Mouse (Mus musculus): ENCODE measurements around the gene Xntrpc. TPM values are rescaled to one million over a fixed set of nuclear protein-coding genes. Genes with fewer than 3 reads are reported as not detected.

The Xntrpc gene
- polyA plus RNA-seq, 1 experiment from 2014 or later = 0.45 TPM

- Histone ChIP-seq H3K36me3 (ENCODE audit: insufficient read depth, low read length) (peaks cover 21% of the 10 kb centered on the region), H3K27me3 (ENCODE audit: insufficient read depth, low read length) (no peaks in the 10 kb centered on the region), H3K4me2 (ENCODE audit: low read length) (no peak within 1 kb of the TSS), H3K9ac (ENCODE audit: low read depth, low read length) (no peak within 1 kb of the TSS), H3K4me1 (replicated peaks; ENCODE audit: insufficient read depth, low read length) (no peaks in the 10 kb centered on the region), H3K4me3 (replicated peaks; ENCODE audit: low read depth, low read length) (no peak within 1 kb of the TSS), H3K27ac (no peak within 1 kb of the TSS), H3K9me3 (replicated peaks; ENCODE audit: low read length) (no peaks in the 10 kb centered on the region)
- no peak for TF ChIP-seq CTCF (IDR thresholded peaks at IDR 0.05; ENCODE audit: low read depth)
- no peak for DNase-seq (ENCODE audit: low spot score)
- no peak; the same call in 1 of the 2 replicates for ATAC-seq (replicated peaks; ENCODE audit: low FRiP score, low read depth)
- 45% methylated on average over 7 of the region's 7 CpGs for WGBS
Measured at GRCm38 (mm10) chr7:102116579-102117331, 51.2 kb downstream of the Xntrpc start, which contains the start of gene Chrna10. Gene Chrna10, minus strand, starts transcription at chr7:102116828.

DNA sequence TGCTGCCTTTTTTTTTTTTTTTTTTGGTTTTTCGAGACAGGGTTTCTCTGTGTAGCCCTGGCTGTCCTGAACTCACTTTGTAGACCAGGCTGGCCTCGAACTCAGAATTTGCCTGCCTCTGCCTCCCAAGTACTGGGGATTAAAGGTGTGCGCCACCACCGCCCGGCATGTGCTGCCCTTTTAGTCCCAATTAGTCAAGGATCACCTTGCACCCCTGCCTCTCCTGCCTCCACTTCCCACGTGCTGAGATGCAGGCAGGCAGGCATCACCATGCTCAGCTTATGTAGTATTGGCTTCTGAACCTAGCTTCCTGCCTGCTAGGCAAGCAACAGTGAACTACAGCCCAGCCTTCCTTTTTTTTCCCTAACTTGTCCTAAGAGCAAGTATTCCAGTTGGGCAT, 51.9 kb downstream of the Xntrpc start:
- H3K4me2 ChIP-seq (ENCODE audit: low read length) = no peak overlapping the region
- H3K9me3 ChIP-seq (replicated peaks; ENCODE audit: low read length) = no peaks in the 10 kb centered on the region
- H3K4me1 ChIP-seq (replicated peaks; ENCODE audit: insufficient read depth, low read length) = no peaks in the 10 kb centered on the region
- ATAC-seq (replicated peaks; ENCODE audit: low FRiP score, low read depth) (no peak), DNase-seq (ENCODE audit: low spot score) (no peak)
- H3K27me3 ChIP-seq (ENCODE audit: insufficient read depth, low read length) = no peaks in the 10 kb centered on the region
- no peak overlapping the region for H3K9ac ChIP-seq (ENCODE audit: low read depth, low read length)
- no peak for TF ChIP-seq CTCF (IDR thresholded peaks at IDR 0.05; ENCODE audit: low read depth)
- no peak overlapping the region for H3K27ac ChIP-seq
- H3K36me3 ChIP-seq (ENCODE audit: insufficient read depth, low read length) = peaks cover 27% of the 10 kb centered on the region
- no peak overlapping the region for H3K4me3 ChIP-seq (replicated peaks; ENCODE audit: low read depth, low read length)
- WGBS = 76% methylated on average over 6 of the region's 6 CpGs

- WGBS = 95% methylated on average over 10 of the region's 10 CpGs
- TF ChIP-seq CTCF (IDR thresholded peaks at IDR 0.05; ENCODE audit: low read depth) = no peak
Measured at GRCm38 (mm10) chr7:102120326-102120725, 54.8 kb downstream of the Xntrpc start.

GRCm38 (mm10) chr7:102132395-102132794, 66.9 kb downstream of the Xntrpc start:
- Histone ChIP-seq H3K36me3 (ENCODE audit: insufficient read depth, low read length) (peaks cover 40% of the 10 kb centered on the region), H3K4me3 (replicated peaks; ENCODE audit: low read depth, low read length) (no peak overlapping the region), H3K9ac (ENCODE audit: low read depth, low read length) (no peak overlapping the region), H3K9me3 (replicated peaks; ENCODE audit: low read length) (no peaks in the 10 kb centered on the region), H3K4me1 (replicated peaks; ENCODE audit: insufficient read depth, low read length) (no peaks in the 10 kb centered on the region), H3K27me3 (ENCODE audit: insufficient read depth, low read length) (no peaks in the 10 kb centered on the region), H3K4me2 (ENCODE audit: low read length) (no peak overlapping the region), H3K27ac (no peak overlapping the region)
- WGBS = 77% methylated on average over 4 of the region's 4 CpGs
- DNase-seq (ENCODE audit: low spot score) (no peak), ATAC-seq (replicated peaks; ENCODE audit: low FRiP score, low read depth) (no peak)
- TF ChIP-seq CTCF (IDR thresholded peaks at IDR 0.05; ENCODE audit: low read depth) = no peak

More at GRCm38 (mm10) chr7:102120326-102120725, 54.8 kb downstream of the Xntrpc start:
- H3K4me1 ChIP-seq (replicated peaks; ENCODE audit: insufficient read depth, low read length) = no peaks in the 10 kb centered on the region
- no peak for ATAC-seq (replicated peaks; ENCODE audit: low FRiP score, low read depth)
- no peak overlapping the region for H3K4me2 ChIP-seq (ENCODE audit: low read length)
- no peak overlapping the region for H3K9ac ChIP-seq (ENCODE audit: low read depth, low read length)
- no peaks in the 10 kb centered on the region for H3K27me3 ChIP-seq (ENCODE audit: insufficient read depth, low read length)
- no peak overlapping the region for H3K27ac ChIP-seq
- peaks cover 56% of the 10 kb centered on the region for H3K36me3 ChIP-seq (ENCODE audit: insufficient read depth, low read length)
- H3K4me3 ChIP-seq (replicated peaks; ENCODE audit: low read depth, low read length) = no peak overlapping the region
- H3K9me3 ChIP-seq (replicated peaks; ENCODE audit: low read length) = no peaks in the 10 kb centered on the region
- DNase-seq (ENCODE audit: low spot score) = no peak

DNA sequence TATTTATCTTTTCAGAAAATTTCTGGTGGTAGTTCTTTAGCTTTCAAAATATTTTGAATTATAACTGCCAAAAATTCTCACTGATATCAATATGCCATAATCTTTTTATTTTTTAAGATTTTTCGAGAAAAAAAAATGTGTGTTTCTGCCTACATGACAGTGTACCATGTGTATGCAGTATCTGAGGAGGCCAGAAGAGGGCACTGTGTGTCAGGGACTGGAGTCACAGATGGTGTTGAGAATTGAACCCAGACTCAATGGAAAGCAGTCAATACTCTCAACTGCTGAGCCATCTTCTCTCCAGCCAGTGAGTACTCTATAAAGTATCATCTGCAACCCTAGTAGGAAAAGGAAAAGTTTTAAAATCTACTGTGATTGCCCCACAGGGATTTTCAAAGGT, 72.0 kb downstream of the Xntrpc start:
- no peak overlapping the region for H3K27ac ChIP-seq
- TF ChIP-seq CTCF (IDR thresholded peaks at IDR 0.05; ENCODE audit: low read depth) = peak; percentile 65
- peaks cover 27% of the 10 kb centered on the region for H3K36me3 ChIP-seq (ENCODE audit: insufficient read depth, low read length)
- whole genome bisulfite sequencing = 97% methylated on average over 1 of the region's 1 CpGs
- no peaks in the 10 kb centered on the region for H3K4me1 ChIP-seq (replicated peaks; ENCODE audit: insufficient read depth, low read length)
- H3K4me2 ChIP-seq (ENCODE audit: low read length) = no peak overlapping the region
- DNase-seq (ENCODE audit: low spot score) = peak; percentile 34
- no peaks in the 10 kb centered on the region for H3K27me3 ChIP-seq (ENCODE audit: insufficient read depth, low read length)
- no peak overlapping the region for H3K9ac ChIP-seq (ENCODE audit: low read depth, low read length)
- no peak for ATAC-seq (replicated peaks; ENCODE audit: low FRiP score, low read depth)
- no peaks in the 10 kb centered on the region for H3K9me3 ChIP-seq (replicated peaks; ENCODE audit: low read length)
- H3K4me3 ChIP-seq (replicated peaks; ENCODE audit: low read depth, low read length) = no peak overlapping the region

GRCm38 (mm10) chr7:102137898-102138297, 72.4 kb downstream of the Xntrpc start:
- Histone ChIP-seq H3K9ac (ENCODE audit: low read depth, low read length) (no peak overlapping the region), H3K27ac (no peak overlapping the region), H3K4me2 (ENCODE audit: low read length) (no peak overlapping the region), H3K9me3 (replicated peaks; ENCODE audit: low read length) (no peaks in the 10 kb centered on the region), H3K36me3 (ENCODE audit: insufficient read depth, low read length) (peaks cover 27% of the 10 kb centered on the region), H3K4me3 (replicated peaks; ENCODE audit: low read depth, low read length) (no peak overlapping the region), H3K27me3 (ENCODE audit: insufficient read depth, low read length) (no peaks in the 10 kb centered on the region), H3K4me1 (replicated peaks; ENCODE audit: insufficient read depth, low read length) (no peaks in the 10 kb centered on the region)
- TF ChIP-seq CTCF (IDR thresholded peaks at IDR 0.05; ENCODE audit: low read depth) = no peak
- WGBS = 97% methylated on average over 5 of the region's 5 CpGs
- DNase-seq (ENCODE audit: low spot score) = no peak
- no peak for ATAC-seq (replicated peaks; ENCODE audit: low FRiP score, low read depth)

Other genes starting within 250 kb of the Xntrpc start
- gene Phox2a, start 247.4 kb upstream of the Xntrpc start, polyA plus RNA-seq (2015; fragmentation: Nextera tagmentation; extraction: Ambion mirVana) = 0.13 and 0.19 TPM in 2 replicates
- 34.5 and 35.6 TPM in 2 replicates for gene Inppl1, start 227.5 kb upstream of the Xntrpc start, polyA plus RNA-seq (2015; fragmentation: Nextera tagmentation; extraction: Ambion mirVana)
- gene Folr2, start 208.5 kb upstream of the Xntrpc start, polyA plus RNA-seq (2015; fragmentation: Nextera tagmentation; extraction: Ambion mirVana) = 1.1 and 1.4 TPM in 2 replicates
- 47.2 and 50.2 TPM in 2 replicates for gene Anapc15, start 202.0 kb upstream of the Xntrpc start, polyA plus RNA-seq (2015; fragmentation: Nextera tagmentation; extraction: Ambion mirVana)
- 164 and 166 TPM in 2 replicates for gene Folr1, start 194.9 kb upstream of the Xntrpc start, polyA plus RNA-seq (2015; fragmentation: Nextera tagmentation; extraction: Ambion mirVana)
- 164 and 165 TPM in 2 replicates for gene Lamtor1, start 159.8 kb upstream of the Xntrpc start, polyA plus RNA-seq (2015; fragmentation: Nextera tagmentation; extraction: Ambion mirVana)
- 0.13 and 0.34 TPM in 2 replicates for gene Tomt, start 159.4 kb upstream of the Xntrpc start, polyA plus RNA-seq (2015; fragmentation: Nextera tagmentation; extraction: Ambion mirVana)
- gene Lrrc51, start 131.8 kb upstream of the Xntrpc start, polyA plus RNA-seq (2015; fragmentation: Nextera tagmentation; extraction: Ambion mirVana) = 9.6 and 11.4 TPM in 2 replicates
- gene Numa1, start 131.6 kb upstream of the Xntrpc start, polyA plus RNA-seq (2015; fragmentation: Nextera tagmentation; extraction: Ambion mirVana) = 41.7 and 45.9 TPM in 2 replicates
- gene Il18bp, start 47.0 kb upstream of the Xntrpc start, polyA plus RNA-seq (2015; fragmentation: Nextera tagmentation; extraction: Ambion mirVana) = 2.0 and 2.1 TPM in 2 replicates
- gene Rnf121, start 244 bp upstream of the Xntrpc start, polyA plus RNA-seq (2015; fragmentation: Nextera tagmentation; extraction: Ambion mirVana) = 24.8 and 25.5 TPM in 2 replicates
- gene Xndc1, start 202 bp upstream of the Xntrpc start, polyA plus RNA-seq (2015; fragmentation: Nextera tagmentation; extraction: Ambion mirVana) = 12.6 and 16.4 TPM in 2 replicates
- not detected in 2 replicates for gene Trpc2, start 17.4 kb downstream of the Xntrpc start, polyA plus RNA-seq (2015; fragmentation: Nextera tagmentation; extraction: Ambion mirVana)
- gene Art1, start 36.0 kb downstream of the Xntrpc start, polyA plus RNA-seq (2015; fragmentation: Nextera tagmentation; extraction: Ambion mirVana) = 0.24 and 0.70 TPM in 2 replicates
- 1.4 and 2.3 TPM in 2 replicates for gene Art5, start 43.8 kb downstream of the Xntrpc start, polyA plus RNA-seq (2015; fragmentation: Nextera tagmentation; extraction: Ambion mirVana)
- not detected in 2 replicates for gene Chrna10, start 51.1 kb downstream of the Xntrpc start, polyA plus RNA-seq (2015; fragmentation: Nextera tagmentation; extraction: Ambion mirVana)
- gene Nup98, start 144.5 kb downstream of the Xntrpc start, polyA plus RNA-seq (2015; fragmentation: Nextera tagmentation; extraction: Ambion mirVana) = 19.1 and 21.1 TPM in 2 replicates
- 65.8 and 66.8 TPM in 2 replicates for gene Pgap2, start 144.5 kb downstream of the Xntrpc start, polyA plus RNA-seq (2015; fragmentation: Nextera tagmentation; extraction: Ambion mirVana)
- 50.6 and 52.1 TPM in 2 replicates for gene Rhog, start 190.3 kb downstream of the Xntrpc start, polyA plus RNA-seq (2015; fragmentation: Nextera tagmentation; extraction: Ambion mirVana)
- gene Stim1, start 202.1 kb downstream of the Xntrpc start, polyA plus RNA-seq (2015; fragmentation: Nextera tagmentation; extraction: Ambion mirVana) = 9.7 and 10.3 TPM in 2 replicates

Measured in kidney, postnatal 0 days (tissue).